Mouse (Mus musculus): ENCODE data around the gene Odr4.
A peak's percentile ranks its signal among the peaks of the same experiment; 100 is the strongest.

Odr4 gene

GRCm38 (mm10) chr1:150392638-150393487, at the start of gene Odr4, which contains the start of gene Tpr:
Odr4 (minus strand) TSS chr1:150393080.
Tpr (plus strand) TSS chr1:150392838.
- DNase-seq (ENCODE audit: low spot score in 2 of 2), result peak; percentile 98 to 100

GRCm38 (mm10) chr1:150441731-150442130, 48.9 kb upstream of the Odr4 start:
- no peak for DNase-seq (ENCODE audit: low spot score in 2 of 2)

GRCm38 (mm10) chr1:150438641-150439040, 45.8 kb upstream of the Odr4 start:
- DNase-seq (ENCODE audit: low spot score in 2 of 2), result no peak

GRCm38 (mm10) chr1:150426216-150426615, 33.3 kb upstream of the Odr4 start:
- no peak for DNase-seq (ENCODE audit: low spot score in 2 of 2)

- DNase-seq (ENCODE audit: low spot score in 2 of 2), result peak; percentile 7 to 39
Measured at GRCm38 (mm10) chr1:150425665-150426064, 32.8 kb upstream of the Odr4 start.

GRCm38 (mm10) chr1:150418426-150418825, 25.5 kb upstream of the Odr4 start:
- DNase-seq (ENCODE audit: low spot score in 2 of 2), result no peak

- no peak for DNase-seq (ENCODE audit: low spot score in 2 of 2)
Measured at GRCm38 (mm10) chr1:150416006-150416405, 23.1 kb upstream of the Odr4 start.

- no peak for DNase-seq (ENCODE audit: low spot score in 2 of 2)
Measured at GRCm38 (mm10) chr1:150409996-150410395, 17.1 kb upstream of the Odr4 start.

GRCm38 (mm10) chr1:150407285-150407684, 14.4 kb upstream of the Odr4 start:
- peak in 1 of 2 experiments; percentile 20 for DNase-seq (ENCODE audit: low spot score in 2 of 2)

- no peak for DNase-seq (ENCODE audit: low spot score in 2 of 2)
Measured at GRCm38 (mm10) chr1:150404555-150404954, 11.7 kb upstream of the Odr4 start.

GRCm38 (mm10) chr1:150403914-150404313, 11.0 kb upstream of the Odr4 start:
- no peak for DNase-seq (ENCODE audit: low spot score in 2 of 2)

- no peak for DNase-seq (ENCODE audit: low spot score in 2 of 2)
Measured at GRCm38 (mm10) chr1:150396001-150396400, 3.1 kb upstream of the Odr4 start.

GRCm38 (mm10) chr1:150393488-150393852, 590 bp upstream of the Odr4 start:
- no peak for DNase-seq (ENCODE audit: low spot score in 2 of 2)

- DNase-seq (ENCODE audit: low spot score in 2 of 2), result no peak
Measured at GRCm38 (mm10) chr1:150391931-150392637, 796 bp downstream of the Odr4 start.

- DNase-seq (ENCODE audit: low spot score in 2 of 2), result no peak
Measured at GRCm38 (mm10) chr1:150389390-150390129, 3.3 kb downstream of the Odr4 start.

- no peak for DNase-seq (ENCODE audit: low spot score in 2 of 2)
Measured at GRCm38 (mm10) chr1:150387572-150387971, 5.3 kb downstream of the Odr4 start.

- DNase-seq (ENCODE audit: low spot score in 2 of 2), result no peak
Measured at GRCm38 (mm10) chr1:150384138-150384537, 8.7 kb downstream of the Odr4 start.

- no peak for DNase-seq (ENCODE audit: low spot score in 2 of 2)
Measured at GRCm38 (mm10) chr1:150374247-150374646, 18.6 kb downstream of the Odr4 start.

GRCm38 (mm10) chr1:150372895-150373294, 20.0 kb downstream of the Odr4 start:
- no peak for DNase-seq (ENCODE audit: low spot score in 2 of 2)

- no peak for DNase-seq (ENCODE audit: low spot score in 2 of 2)
Measured at GRCm38 (mm10) chr1:150360864-150361263, 32.0 kb downstream of the Odr4 start.

GRCm38 (mm10) chr1:150335111-150335510, 57.8 kb downstream of the Odr4 start:
- DNase-seq (ENCODE audit: low spot score in 2 of 2), result no peak

- DNase-seq (ENCODE audit: low spot score in 2 of 2), result no peak
Measured at GRCm38 (mm10) chr1:150319205-150319604, 73.7 kb downstream of the Odr4 start, which contains the start of gene Pdc. Pdc (plus strand) TSS chr1:150319417.
